Mouse (Mus musculus) urinary bladder, adult 2 months (tissue): ENCODE measurements around the gene Ccdc3. TPM values are rescaled to one million over a fixed set of nuclear protein-coding genes. Genes with fewer than 3 reads are reported as not detected.

Experiments used
- DNase-seq: peaks from one replicate; pipeline ENCODE4 v3.0.0; 2022; ENCODE audit warnings: low spot score
- polyA plus RNA-seq: library from polyadenylated mRNA; depleted of rRNA; stranded (reverse); fragments of >200 nt; gene quantifications from 2 replicates; pipeline ENCODE4 v1.2.3, GENCODE M21; 2012

The Ccdc3 gene
- polyA plus RNA-seq, 1 experiment, result 33.4 TPM

GRCm38 (mm10) chr2:5161002-5161745 is 23.6 kb downstream of the Ccdc3 start:
- DNase-seq, result no peak

GRCm38 (mm10) chr2:5161908-5162674 is 24.5 kb downstream of the Ccdc3 start:
- DNase-seq, result no peak

- DNase-seq, result no peak
These were observed 25.2 kb downstream of the Ccdc3 start for GRCm38 (mm10) chr2:5162756-5163155.

- no peak for DNase-seq
These were observed 28.4 kb downstream of the Ccdc3 start for GRCm38 (mm10) chr2:5165941-5166361.

- no peak for DNase-seq
These were observed 29.2 kb downstream of the Ccdc3 start for GRCm38 (mm10) chr2:5166796-5167195.

GRCm38 (mm10) chr2:5170815-5171214 is 33.2 kb downstream of the Ccdc3 start:
- no peak for DNase-seq

DNA sequence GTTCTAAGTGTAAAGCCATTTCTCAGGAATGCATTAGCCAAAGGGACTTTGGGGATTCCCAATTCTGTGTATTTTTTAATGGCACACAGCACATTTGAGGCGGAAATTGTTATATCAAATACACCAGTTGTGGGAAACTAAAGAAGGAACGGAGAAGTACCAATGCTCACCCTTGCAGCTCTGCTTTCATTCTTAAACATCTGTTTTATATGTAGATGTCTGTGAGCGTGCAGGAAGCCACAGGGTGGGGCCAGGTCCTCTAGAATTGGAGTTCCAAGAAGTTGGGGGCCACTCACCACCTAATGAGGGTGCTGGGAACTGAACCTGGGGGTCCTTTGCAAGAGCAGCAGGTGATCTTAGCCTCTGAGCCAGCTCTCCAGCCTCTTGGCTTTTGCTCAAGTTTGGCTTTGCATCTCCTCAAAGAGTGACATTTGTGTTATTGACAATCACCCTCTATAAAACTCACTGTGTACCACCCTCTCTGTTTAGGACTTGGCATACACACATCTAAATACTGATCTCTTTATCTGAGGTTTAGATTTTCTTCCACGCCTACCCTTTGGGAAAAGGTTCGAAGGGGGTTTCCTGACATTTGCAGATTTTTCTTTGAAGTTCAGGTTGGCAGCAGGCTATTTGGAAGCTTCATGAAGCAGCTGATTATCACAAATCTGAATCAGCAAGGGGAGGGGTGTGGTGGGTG is 33.9 kb downstream of the Ccdc3 start:
- no peak for DNase-seq

GRCm38 (mm10) chr2:5172773-5173172 is 35.2 kb downstream of the Ccdc3 start:
- no peak for DNase-seq

GRCm38 (mm10) chr2:5174716-5175115 is 37.1 kb downstream of the Ccdc3 start:
- DNase-seq, result no peak

DNA sequence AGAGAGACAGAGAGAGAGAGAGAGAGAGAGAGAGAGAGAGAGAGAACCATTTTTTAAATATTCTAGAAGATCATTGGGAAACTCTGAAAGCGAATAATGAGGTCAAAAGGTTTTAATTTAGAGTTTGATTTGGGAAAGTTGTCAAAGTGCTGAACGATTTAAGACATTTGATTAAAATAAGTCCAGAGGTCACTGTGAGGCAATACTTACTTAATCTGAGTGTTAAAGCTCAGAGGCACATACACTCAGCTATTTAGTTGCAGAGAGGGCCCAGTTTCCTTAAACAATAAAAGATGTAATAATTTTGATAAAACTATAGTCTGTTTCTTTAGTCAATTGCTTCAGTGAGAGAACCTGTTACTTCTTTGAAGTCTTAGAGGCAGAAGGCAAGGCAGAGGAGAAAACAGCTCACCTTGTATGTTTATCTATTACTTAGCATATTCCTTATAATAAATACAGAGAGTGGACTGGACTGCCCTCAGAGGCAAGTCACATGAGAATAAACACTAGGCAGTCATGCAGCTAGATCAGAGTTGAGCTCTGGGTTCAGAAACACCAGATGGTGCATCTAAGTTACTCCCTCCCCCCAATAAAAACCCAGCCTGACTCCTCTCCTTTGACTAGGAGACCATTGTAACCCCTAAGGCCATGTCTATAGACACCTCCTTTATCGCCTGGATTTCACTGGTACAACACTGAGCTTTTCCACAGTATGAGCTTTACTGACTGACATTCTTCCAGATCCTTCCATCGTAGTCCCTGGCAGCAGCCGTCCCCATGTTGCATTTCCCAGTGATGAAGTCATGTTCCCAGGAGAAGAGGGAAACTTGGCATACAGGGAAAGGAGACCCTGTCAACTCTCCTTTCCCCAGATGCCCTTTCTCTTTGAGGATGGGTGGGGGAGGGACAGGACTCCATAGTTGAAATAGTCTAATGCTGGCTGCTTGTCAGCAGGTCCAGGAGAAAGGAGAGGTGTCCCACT is 44.2 kb downstream of the Ccdc3 start:
- no peak for DNase-seq

GRCm38 (mm10) chr2:5184166-5184565 is 46.6 kb downstream of the Ccdc3 start:
- DNase-seq, result no peak

DNA sequence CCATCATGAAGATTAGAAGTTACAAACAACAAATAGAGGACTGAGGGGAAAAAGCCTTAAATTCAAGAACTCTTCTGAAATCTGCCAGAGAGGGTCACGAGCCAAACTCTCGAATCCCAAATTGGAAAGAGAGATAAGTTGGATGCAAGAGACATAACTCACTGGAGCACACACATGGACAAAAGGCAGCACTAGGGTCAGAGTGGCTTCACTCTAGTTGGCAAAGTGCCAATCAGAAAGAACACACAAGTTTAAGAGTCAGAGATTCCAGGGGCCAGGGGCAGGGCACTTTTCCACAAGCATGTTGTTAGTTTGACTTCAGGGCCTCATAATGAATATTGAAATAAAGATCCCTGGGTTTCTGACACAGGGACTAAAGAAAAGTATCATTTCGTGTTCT is 48.1 kb downstream of the Ccdc3 start:
- DNase-seq, result no peak

- DNase-seq, result no peak
These were observed 54.6 kb downstream of the Ccdc3 start for GRCm38 (mm10) chr2:5192156-5192555.

DNA sequence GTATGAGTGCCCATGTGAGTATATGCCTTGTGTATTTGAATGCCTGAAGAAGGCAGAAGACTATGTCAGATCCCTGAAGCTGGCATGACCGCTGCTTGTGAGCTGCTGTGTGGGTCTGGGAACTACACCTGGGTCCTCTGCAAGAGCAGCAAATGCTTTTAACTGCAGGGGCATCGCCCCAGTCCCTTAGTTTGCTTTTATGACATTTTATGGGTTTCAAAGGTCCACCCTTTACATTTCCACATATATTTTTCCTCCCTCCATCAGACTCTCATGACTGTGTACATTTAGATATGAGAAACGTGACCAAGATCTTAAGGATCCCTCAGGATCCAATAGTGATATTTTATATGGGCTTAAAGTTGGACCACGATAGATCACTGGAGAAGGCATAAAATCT is 55.5 kb downstream of the Ccdc3 start:
- DNase-seq, result no peak

- no peak for DNase-seq
These were observed 57.2 kb downstream of the Ccdc3 start for GRCm38 (mm10) chr2:5194701-5195215.

- DNase-seq, result no peak
These were observed 59.9 kb downstream of the Ccdc3 start for GRCm38 (mm10) chr2:5197486-5197885.

- no peak for DNase-seq
These were observed 61.7 kb downstream of the Ccdc3 start for GRCm38 (mm10) chr2:5199289-5199688.

DNA sequence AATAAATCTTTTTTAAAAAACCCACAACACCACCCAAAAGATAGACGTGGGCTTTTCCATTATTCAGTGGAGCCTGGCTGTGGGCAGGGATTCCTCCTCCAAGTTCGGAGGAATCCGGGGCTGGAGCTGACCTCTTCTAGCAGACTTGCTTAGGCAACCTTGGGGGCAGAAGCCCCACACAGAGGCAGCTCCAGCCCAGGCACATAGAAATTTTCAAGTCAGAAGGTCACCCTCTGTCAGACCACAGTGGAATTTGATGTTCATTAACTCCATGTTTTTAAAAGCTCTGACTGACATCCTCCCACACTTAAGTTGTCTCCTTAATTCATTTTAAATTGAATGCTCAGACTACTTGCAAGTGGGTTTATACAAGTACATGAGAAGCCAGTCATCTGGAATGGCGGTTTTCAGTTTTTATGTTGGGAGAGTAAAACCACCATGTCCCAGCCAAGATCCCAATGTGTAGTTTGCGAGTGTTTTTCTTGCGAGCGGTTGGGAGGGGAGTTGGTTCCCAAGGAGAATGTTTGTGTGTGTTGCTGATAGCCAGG is 63.3 kb downstream of the Ccdc3 start:
- no peak for DNase-seq

DNA sequence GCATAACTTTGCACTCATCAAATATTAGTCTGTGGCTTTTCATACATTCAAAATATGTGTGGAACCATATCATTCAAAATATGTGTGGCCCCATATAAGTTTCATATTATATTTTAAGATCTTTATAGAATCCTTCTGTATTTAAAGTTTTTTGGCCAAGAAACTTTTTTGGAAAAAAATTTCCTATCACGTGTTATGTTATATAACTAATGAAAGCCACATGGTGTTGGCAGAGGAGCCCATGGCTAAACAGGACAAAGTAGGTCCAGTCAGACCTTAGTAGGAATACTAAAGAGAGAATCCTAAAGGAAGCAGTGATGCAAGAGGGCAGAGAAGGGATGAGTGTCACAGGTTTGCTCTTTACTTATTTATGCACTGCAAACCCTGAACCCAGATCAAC is 65.6 kb downstream of the Ccdc3 start:
- DNase-seq, result no peak

DNA sequence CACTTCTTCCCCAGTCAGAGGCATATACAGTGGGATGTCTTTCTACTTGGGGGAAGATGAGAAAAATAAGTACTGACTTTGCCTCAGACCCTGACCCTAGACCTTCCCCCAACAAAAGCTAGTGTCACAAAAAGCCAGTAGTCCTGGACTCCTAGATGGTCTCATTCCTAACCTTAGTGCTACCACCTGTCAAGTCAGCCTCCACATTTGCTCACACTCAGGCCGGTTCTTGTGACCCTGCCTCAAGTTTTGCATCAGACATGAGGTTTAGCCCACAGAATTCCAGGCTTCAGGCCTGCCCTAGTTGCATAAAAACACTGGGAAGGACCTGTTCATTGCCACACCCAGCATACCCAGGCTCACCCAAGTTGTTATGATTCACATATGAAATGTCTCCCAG is 67.4 kb downstream of the Ccdc3 start:
- no peak for DNase-seq

DNA sequence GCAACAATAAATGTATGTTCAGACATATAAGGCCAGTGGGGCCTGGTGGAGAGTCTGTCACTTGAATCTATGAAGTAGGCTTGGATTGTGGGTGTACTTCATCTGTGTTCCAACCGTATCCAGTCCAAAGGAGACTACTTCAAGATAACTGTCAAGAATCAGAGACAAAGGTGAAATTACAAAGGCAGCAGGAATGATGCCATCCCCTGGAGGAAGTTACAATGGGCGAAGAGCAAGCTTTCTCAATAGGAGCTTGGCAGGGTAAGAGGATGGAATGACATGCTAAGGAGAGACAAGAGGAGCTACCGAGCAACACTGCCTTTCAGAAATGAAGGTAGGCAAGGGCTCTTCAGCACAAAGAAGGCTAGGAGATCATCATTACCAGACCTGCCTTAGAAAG is 69.1 kb downstream of the Ccdc3 start:
- DNase-seq, result no peak
